Mouse (Mus musculus): Measurements from ENCODE around the gene Prim2. TPM values are rescaled to one million over a fixed set of nuclear protein-coding genes. Genes with fewer than 3 reads are reported as not detected.

The Prim2 gene
- polyA plus RNA-seq, 1 experiment, result 28.3 TPM

DNA sequence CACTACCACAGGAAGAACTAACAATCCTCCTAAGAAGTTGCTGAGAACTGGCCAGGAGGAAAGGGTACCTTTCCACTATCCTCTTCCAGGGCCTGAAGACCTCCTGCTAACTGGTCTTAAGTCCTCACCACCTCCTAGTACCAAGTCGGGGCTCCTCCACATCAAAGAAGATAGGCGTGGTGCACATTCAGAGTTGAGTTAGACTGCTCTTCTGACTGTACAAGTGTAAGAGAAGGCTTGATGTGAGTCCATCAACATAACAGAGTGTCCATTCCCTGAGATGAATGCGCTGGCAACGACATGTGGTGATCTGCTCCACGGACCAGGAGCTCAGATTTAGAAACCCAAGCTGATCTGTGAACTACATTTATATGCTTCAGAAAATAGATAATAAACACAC lies 165.2 kb downstream of the Prim2 start:
- no peak overlapping the region for H3K4me3 ChIP-seq (ENCODE audit: insufficient read depth, low read length)
- H3K4me1 ChIP-seq (ENCODE audit: control insufficient read depth, insufficient read depth, low read length), result no peaks in the 10 kb centered on the region
- no peak for TF ChIP-seq CTCF (IDR thresholded peaks at IDR 0.05; ENCODE audit: borderline replicate concordance, insufficient read depth, low read length)
- TF ChIP-seq POLR2A (IDR thresholded peaks at IDR 0.05; ENCODE audit: low read depth, low read length), result no peak
- no peak overlapping the region for H3K27ac ChIP-seq (ENCODE audit: insufficient read depth, low read length)

DNA sequence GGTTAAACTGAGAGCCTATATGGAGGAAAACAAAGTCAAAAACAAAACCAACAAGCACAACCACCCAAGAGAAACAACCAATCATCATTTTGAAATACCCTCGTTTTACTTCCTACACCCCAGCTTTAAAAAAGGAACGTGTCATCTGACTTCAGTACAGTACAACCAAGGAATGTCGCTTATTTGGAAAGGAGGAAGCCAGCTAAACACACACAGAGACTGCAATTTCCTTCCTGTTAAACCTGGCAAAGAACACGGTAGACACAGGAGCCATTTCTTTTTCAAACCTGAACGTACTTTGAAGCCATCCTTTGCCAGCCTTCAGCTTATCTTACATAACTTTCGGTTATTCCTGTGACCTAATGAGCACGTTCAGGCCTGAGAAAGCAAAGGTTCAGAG lies 166.7 kb downstream of the Prim2 start:
- H3K27ac ChIP-seq (ENCODE audit: insufficient read depth, low read length), result no peak overlapping the region
- H3K4me3 ChIP-seq (ENCODE audit: insufficient read depth, low read length), result no peak overlapping the region
- no peaks in the 10 kb centered on the region for H3K4me1 ChIP-seq (ENCODE audit: control insufficient read depth, insufficient read depth, low read length)
- no peak for TF ChIP-seq POLR2A (IDR thresholded peaks at IDR 0.05; ENCODE audit: low read depth, low read length)
- no peak for TF ChIP-seq CTCF (IDR thresholded peaks at IDR 0.05; ENCODE audit: borderline replicate concordance, insufficient read depth, low read length)

DNA sequence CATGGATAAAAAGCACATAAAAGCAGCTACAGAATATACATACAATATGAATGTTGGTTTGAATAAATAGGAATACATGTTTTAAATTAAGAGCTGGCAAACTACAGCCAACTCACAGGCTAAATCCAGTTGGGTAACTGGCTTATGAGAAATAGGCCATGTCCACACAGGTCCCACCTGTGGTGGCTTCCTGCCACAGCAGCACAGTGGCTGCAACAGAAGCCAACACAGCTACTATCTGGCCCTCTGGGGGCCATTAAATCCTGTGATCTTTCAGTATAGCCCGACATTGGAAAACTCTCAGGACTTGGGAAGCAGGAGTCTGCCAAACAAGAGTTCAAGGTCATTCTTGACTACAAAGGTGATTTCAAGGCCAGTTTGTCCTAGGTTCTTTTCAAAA lies 167.3 kb downstream of the Prim2 start:
- Histone ChIP-seq H3K27ac (ENCODE audit: insufficient read depth, low read length) (no peak overlapping the region), H3K4me3 (ENCODE audit: insufficient read depth, low read length) (no peak overlapping the region), H3K4me1 (ENCODE audit: control insufficient read depth, insufficient read depth, low read length) (no peaks in the 10 kb centered on the region)
- TF ChIP-seq POLR2A (IDR thresholded peaks at IDR 0.05; ENCODE audit: low read depth, low read length), result no peak
- no peak for TF ChIP-seq CTCF (IDR thresholded peaks at IDR 0.05; ENCODE audit: borderline replicate concordance, insufficient read depth, low read length)

DNA sequence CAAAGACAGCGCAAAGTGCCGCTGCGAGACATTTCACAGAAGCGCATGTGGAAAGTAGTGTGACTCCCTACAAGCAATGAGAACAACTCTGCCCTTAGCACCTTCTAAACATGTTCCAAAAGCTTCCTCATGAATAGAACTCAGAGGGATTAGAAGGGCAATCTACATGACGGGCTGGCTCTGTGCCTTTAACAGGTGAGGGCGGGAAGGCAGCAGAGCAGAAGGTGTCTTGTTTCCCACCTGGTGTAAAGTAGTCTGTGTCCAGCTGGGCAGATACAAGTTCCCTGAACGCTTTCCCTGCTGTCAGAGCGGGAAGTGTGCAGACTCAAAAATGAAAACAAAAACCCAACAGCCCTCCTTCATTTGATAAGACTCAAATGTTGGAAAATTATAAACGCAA lies 169.5 kb downstream of the Prim2 start:
- TF ChIP-seq POLR2A (IDR thresholded peaks at IDR 0.05; ENCODE audit: low read depth, low read length) (no peak), CTCF (IDR thresholded peaks at IDR 0.05; ENCODE audit: borderline replicate concordance, insufficient read depth, low read length) (no peak)
- Histone ChIP-seq H3K27ac (ENCODE audit: insufficient read depth, low read length) (no peak overlapping the region), H3K4me1 (ENCODE audit: control insufficient read depth, insufficient read depth, low read length) (no peaks in the 10 kb centered on the region), H3K4me3 (ENCODE audit: insufficient read depth, low read length) (no peak overlapping the region)

DNA sequence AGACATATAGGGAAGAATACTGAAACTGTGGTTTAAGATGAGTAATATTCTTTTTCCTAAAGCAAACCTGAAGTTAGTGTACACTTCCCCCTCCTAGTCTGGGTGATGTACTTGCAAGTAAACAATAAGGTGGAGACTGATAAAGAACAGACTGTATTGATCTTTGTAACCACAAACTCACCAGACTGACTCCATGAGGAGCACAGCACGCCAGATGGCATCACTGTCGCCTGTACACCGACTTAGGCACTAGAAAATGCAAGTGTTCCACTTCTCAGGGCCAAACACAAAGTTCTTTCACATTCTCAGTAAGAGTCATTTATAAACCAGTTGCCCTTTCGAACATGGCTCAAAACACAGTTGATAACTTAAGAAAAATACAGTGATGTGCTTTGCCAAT lies 170.0 kb downstream of the Prim2 start:
- Histone ChIP-seq H3K4me3 (ENCODE audit: insufficient read depth, low read length) (no peak overlapping the region), H3K4me1 (ENCODE audit: control insufficient read depth, insufficient read depth, low read length) (no peaks in the 10 kb centered on the region), H3K27ac (ENCODE audit: insufficient read depth, low read length) (no peak overlapping the region)
- TF ChIP-seq POLR2A (IDR thresholded peaks at IDR 0.05; ENCODE audit: low read depth, low read length) (no peak), CTCF (IDR thresholded peaks at IDR 0.05; ENCODE audit: borderline replicate concordance, insufficient read depth, low read length) (no peak)

DNA sequence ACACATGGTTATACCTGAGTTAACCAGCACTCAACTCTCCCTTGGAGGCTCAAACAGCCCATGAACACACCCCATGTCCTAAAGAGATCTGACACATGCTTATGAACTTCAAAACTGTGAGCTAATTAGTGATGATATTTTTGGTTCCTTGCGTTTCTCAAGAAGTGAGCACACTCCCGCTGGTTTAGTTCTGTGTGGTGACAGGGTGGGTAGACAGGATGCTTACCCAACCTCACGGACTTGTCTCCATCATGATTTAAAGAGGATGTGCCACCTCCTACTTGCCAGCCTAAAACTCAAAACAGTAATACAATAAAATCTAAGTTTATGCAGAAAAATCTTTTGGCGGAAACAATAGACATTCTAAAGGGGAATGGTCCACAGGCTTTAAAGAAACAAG lies 173.5 kb downstream of the Prim2 start:
- Histone ChIP-seq H3K4me3 (ENCODE audit: insufficient read depth, low read length) (no peak overlapping the region), H3K4me1 (ENCODE audit: control insufficient read depth, insufficient read depth, low read length) (no peaks in the 10 kb centered on the region), H3K27ac (ENCODE audit: insufficient read depth, low read length) (no peak overlapping the region)
- TF ChIP-seq POLR2A (IDR thresholded peaks at IDR 0.05; ENCODE audit: low read depth, low read length) (no peak), CTCF (IDR thresholded peaks at IDR 0.05; ENCODE audit: borderline replicate concordance, insufficient read depth, low read length) (no peak)

DNA sequence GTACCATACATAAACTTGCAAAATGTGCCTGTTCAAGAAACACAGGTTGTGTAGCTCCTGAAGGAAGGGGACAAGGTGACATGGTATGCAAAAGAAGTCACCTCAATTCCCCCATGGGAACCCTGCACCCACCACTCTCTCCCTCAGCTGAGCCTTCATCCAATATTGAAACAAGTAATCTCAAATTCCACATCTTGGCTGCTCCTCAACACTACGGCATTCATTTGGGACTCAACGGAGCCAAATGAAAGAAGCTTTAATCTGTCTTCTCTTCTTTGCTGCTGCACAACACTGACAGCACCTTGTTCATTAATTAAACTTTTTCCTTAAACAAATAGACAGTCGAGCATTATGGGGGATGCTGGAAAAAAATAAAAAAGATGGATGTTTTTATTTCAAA lies 174.0 kb downstream of the Prim2 start:
- no peak overlapping the region for H3K27ac ChIP-seq (ENCODE audit: insufficient read depth, low read length)
- H3K4me1 ChIP-seq (ENCODE audit: control insufficient read depth, insufficient read depth, low read length), result no peaks in the 10 kb centered on the region
- no peak for TF ChIP-seq CTCF (IDR thresholded peaks at IDR 0.05; ENCODE audit: borderline replicate concordance, insufficient read depth, low read length)
- no peak for TF ChIP-seq POLR2A (IDR thresholded peaks at IDR 0.05; ENCODE audit: low read depth, low read length)
- no peak overlapping the region for H3K4me3 ChIP-seq (ENCODE audit: insufficient read depth, low read length)

DNA sequence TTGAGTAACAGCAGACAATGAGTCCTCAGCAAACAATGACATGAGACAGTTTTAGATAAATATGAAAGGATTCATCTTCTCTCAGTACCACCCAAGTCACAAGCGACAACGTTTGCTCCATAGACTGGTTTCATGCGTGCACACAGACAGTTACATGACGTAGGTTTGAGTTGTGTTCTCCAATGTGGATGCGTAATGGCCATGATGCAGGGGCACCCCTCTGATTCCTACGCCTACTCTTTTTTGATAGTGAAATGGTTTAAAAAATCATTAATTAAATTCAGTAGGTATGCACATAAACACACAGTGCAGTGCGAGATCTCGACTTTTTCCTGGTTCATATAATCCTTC lies 174.4 kb downstream of the Prim2 start:
- no peak overlapping the region for H3K4me3 ChIP-seq (ENCODE audit: insufficient read depth, low read length)
- H3K27ac ChIP-seq (ENCODE audit: insufficient read depth, low read length), result no peak overlapping the region
- no peak for TF ChIP-seq CTCF (IDR thresholded peaks at IDR 0.05; ENCODE audit: borderline replicate concordance, insufficient read depth, low read length)
- no peak for TF ChIP-seq POLR2A (IDR thresholded peaks at IDR 0.05; ENCODE audit: low read depth, low read length)
- no peaks in the 10 kb centered on the region for H3K4me1 ChIP-seq (ENCODE audit: control insufficient read depth, insufficient read depth, low read length)

DNA sequence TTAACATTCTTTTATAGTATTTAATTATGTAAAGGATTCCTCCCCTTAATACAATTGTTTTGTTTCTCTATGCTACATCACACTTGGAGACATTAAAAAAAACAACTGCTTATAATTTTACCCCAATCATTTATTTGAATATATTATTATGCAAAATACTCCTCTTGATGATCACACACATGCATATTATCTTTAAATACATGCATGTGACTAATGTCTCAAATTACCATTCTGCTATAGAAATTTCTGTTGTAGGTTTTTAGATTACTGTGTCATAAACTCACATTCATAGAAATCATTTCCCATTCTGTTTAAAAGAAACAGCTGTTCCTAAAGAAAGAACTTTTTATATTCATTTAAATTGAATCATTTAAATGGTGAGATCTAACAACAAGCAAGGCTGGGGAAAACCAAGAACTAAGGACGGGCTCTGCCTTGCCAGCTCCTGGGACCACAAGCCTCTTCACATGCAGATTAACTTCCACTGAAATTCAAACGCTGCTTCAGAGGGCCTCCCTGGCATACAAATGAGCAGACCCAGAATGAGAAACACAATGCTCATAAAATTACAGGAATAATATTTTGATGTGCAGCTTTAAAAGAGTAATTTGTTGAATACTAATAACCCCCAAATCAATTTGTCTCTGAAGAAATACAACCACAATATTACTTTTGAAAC lies 174.9 kb downstream of the Prim2 start:
- no peak overlapping the region for H3K27ac ChIP-seq (ENCODE audit: insufficient read depth, low read length)
- no peak overlapping the region for H3K4me3 ChIP-seq (ENCODE audit: insufficient read depth, low read length)
- TF ChIP-seq CTCF (IDR thresholded peaks at IDR 0.05; ENCODE audit: borderline replicate concordance, insufficient read depth, low read length) (no peak), POLR2A (IDR thresholded peaks at IDR 0.05; ENCODE audit: low read depth, low read length) (no peak)
- no peaks in the 10 kb centered on the region; the same call in 1 of the 2 replicates for H3K4me1 ChIP-seq (ENCODE audit: control insufficient read depth, insufficient read depth, low read length)

DNA sequence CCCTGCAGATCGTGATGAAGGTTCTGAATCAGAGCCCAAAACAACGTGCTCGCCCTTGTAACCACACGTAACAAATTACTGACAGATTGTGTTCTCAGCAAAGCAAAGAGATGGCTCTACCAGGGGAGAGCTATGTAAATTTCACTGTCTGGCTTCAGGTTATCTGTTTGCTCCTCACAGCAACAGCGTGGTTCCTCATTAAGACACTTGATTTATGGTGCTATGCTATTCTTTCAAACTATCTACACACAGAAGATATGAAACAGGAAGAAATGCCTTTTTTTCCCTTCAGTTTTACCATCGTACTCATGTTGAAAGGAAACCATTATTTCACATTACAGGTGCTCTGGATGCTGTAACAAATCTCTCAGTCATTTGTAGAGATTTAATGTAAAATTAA lies 179.4 kb downstream of the Prim2 start:
- Histone ChIP-seq H3K4me3 (ENCODE audit: insufficient read depth, low read length) (no peak overlapping the region), H3K27ac (ENCODE audit: insufficient read depth, low read length) (no peak overlapping the region), H3K4me1 (ENCODE audit: control insufficient read depth, insufficient read depth, low read length) (no peaks in the 10 kb centered on the region; the same call in 1 of the 2 replicates)
- TF ChIP-seq POLR2A (IDR thresholded peaks at IDR 0.05; ENCODE audit: low read depth, low read length) (no peak), CTCF (IDR thresholded peaks at IDR 0.05; ENCODE audit: borderline replicate concordance, insufficient read depth, low read length) (no peak)
